Mouse (Mus musculus) lung, adult 2 months (tissue): Measurements from ENCODE around the gene Ydjc. TPM values are rescaled to one million over a fixed set of nuclear protein-coding genes. Genes with fewer than 3 reads are reported as not detected.

ENCODE experiments used
- DNase-seq: peaks from one replicate; pipeline ENCODE4 v3.0.0; 2022
- H3K4me1 ChIP-seq: fragments of 200-500 bp; 2 replicates; pipeline ENCODE4 v1.6.1; 2011; ENCODE audit warnings: low read length; ENCODE audit not compliant: control insufficient read depth, insufficient read depth
- H3K4me3 ChIP-seq: fragments of 200-500 bp; replicated peaks from 2 replicates; pipeline ENCODE3; 2011; ENCODE audit warnings: low read depth, mild to moderate bottlenecking, control low read depth, low read length; ENCODE audit errors: extremely low read depth
- CTCF ChIP-seq: fragments of 200-500 bp; IDR thresholded peaks from 2 replicates; pipeline ENCODE4 v1.5.1; 2011; ENCODE audit warnings: mild to moderate bottlenecking, low read length, control low read depth; ENCODE audit not compliant: insufficient read depth
- POLR2A ChIP-seq: fragments of 200-500 bp; IDR thresholded peaks from 2 replicates; pipeline ENCODE4 v1.6.1; 2011; ENCODE audit warnings: low read depth, mild to moderate bottlenecking, control low read depth, low read length, borderline replicate concordance; ENCODE audit errors: extremely low read depth
- WGBS: fragments of 180-500 bp; shearing (Covaris S2); methylation state at CpG from one replicate; pipeline ENCODE4 v1.1.7; 2018; 5-methylcytosine and 5-hydroxymethylcytosine counted together
- polyA plus RNA-seq: library from polyadenylated mRNA; depleted of rRNA; stranded (reverse); fragments of >200 nt; gene quantifications from 2 replicates; pipeline ENCODE4 v1.2.3, GENCODE M21; 2012; rRNA removed

Gene Ydjc
- 5.7 and 6.2 TPM in 2 replicates for polyA plus RNA-seq

DNA sequence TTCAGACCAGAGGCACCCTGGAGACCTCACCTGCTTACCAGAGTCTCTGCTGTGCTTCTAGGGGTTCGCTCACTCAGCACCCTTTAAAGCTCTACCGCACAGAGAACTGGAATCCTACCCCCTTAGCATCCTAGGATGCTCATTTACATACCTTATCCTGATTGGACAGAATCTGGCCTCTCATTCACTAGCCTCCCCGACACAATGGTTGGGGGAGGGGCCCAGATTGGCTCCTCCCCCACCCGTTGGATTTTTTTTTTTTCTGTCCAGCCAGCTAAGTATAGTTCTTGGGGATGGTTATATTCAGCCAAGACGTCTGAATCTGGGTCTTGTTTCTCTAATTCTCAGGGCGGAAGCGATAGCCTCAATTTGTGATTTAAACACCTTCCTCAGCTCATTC is at the start of gene Ydjc:
Gene Ydjc (plus strand): TSS at position 283 of the 400 bp plus-strand sequence.
- Histone ChIP-seq H3K4me3 (no peak within 1 kb of the TSS), H3K4me1 (peaks cover 10% of the 10 kb centered on the region)
- WGBS, result 32% methylated on average over 7 of the region's 7 CpGs
- TF ChIP-seq CTCF, result no peak
- TF ChIP-seq POLR2A, result no peak
- DNase-seq, result no peak

DNA sequence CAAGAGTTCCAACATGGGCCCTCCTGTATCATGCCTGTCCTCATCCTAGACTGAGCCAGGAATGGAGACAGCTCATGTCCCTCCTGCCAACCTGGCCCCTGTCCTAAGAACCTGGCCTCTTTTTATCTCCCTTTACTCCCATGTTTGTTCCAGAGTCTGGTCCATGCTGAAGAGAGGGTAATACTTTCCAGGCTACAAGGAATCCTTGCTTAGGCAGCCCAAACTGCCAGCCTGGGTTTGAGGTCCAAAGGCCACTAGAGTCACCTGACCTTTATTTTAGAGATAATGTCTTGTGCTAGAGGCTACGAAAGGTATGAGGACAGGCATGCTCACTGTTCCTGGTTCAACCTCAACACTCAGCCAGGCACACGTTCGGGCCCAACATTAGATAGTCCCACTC is 47.5 kb upstream of the Ydjc start:
- no peak overlapping the region for H3K4me3 ChIP-seq
- 85% methylated on average over 3 of the region's 3 CpGs for WGBS
- no peak for DNase-seq
- no peak for TF ChIP-seq POLR2A
- no peak for TF ChIP-seq CTCF
- H3K4me1 ChIP-seq, result no peaks in the 10 kb centered on the region

DNA sequence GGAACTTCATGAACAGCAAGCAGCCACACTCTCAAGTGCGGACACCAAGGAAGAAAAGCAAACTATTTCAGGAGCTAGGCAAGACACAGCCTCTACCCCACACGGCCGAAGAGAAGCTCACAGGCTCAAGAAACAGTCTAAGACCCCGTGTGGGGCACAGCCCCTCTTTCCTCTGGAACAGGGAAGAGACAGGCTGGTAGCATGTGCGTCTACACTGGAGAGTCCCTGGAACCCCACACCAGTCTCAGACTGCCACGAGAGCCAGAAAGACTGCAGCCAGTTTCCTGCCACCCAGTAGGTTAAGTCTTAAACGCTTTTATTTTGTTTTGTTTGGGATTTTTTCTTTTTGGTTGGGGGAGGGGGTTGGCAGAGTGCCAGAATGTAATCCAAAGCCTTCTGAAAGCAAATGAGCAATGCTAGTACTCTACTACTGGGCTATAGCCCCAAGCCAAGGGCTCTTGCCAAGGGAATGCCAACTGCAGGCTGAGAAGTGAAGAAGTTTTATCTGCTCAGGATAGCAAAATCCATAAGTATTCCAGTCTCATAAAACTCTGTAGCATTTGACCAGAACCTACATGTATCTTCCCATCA is 41.7 kb upstream of the Ydjc start:
- peaks cover 2% of the 10 kb centered on the region; the same call in 1 of the 2 replicates for H3K4me1 ChIP-seq
- H3K4me3 ChIP-seq, result no peak overlapping the region
- TF ChIP-seq POLR2A, result no peak
- no peak for TF ChIP-seq CTCF
- WGBS, result 56% methylated on average over 7 of the region's 7 CpGs
- no peak for DNase-seq

DNA sequence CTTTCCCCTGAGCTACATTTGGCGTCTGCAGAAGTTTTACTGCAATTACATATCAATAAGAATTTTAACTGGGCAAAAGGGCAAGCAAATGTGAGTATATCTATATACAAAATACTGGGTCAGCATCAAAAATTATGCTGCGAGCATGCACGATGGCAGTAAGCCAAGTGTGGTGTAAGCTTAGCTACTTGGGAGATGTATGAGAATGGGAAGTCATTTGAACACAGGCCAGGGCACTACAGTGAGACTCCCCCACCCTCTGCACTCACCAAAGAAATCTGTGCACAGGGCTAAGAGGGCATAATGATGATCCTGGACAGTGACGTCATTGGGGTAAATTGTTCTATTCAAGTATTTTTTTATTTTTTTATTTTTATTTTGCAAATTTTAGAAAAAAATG is 39.8 kb upstream of the Ydjc start:
- no peak overlapping the region for H3K4me3 ChIP-seq
- 48% methylated on average over 4 of the region's 4 CpGs for WGBS
- peaks cover 2% of the 10 kb centered on the region; the same call in 1 of the 2 replicates for H3K4me1 ChIP-seq
- TF ChIP-seq POLR2A (no peak), CTCF (no peak)
- DNase-seq, result no peak

DNA sequence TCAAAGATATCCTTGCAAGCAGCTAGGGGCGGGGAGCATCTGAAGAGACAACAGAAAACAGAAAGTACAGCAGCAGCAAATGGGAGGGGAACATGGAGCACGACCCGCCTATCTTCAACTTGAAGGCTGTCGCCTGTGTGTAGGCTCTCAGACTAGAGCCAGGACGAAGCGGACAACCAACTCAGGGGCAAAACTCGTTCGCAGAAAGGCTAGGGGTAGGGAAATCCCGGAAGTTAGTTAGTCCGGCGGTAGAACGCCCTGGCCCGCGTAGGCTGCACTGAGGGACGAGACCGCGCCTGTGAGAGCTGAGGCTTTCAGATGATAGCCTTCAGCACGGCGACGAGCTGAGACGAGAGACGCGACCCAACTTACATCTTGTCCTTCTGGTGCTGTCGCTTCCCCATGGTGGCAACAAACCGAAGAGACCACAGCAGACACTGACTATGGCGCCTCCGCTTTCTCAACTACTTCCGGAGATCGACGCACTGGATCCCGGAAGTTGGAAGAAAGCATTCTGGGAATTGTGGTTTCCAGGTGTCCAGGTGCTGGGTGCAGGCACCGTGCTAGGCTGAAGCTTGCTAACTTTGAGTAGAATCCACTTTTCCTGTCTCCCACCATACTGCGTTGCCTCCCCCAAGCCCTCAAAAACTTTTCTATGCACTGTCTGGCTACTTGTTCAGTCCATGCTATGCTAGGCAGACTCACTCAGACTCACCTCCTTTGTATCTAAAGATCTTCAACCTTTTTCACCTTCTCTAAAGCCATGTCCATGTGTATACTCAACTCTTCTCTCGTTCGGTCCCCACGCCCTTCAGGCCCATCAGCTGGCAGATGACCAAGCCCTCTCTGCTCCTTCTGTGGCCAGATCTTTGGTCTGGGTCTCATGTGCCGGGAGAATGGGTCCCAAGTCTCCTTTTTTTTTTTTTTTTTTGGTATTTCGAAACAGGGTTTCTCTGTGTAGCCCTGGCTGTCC is 33.4 kb upstream of the Ydjc start, which contains the start of gene Ppil2:
Gene Ppil2 (minus strand): TSS at position 487 of the 973 bp plus-strand sequence.
- TF ChIP-seq POLR2A, result peak; percentile 95
- no peak for TF ChIP-seq CTCF
- Histone ChIP-seq H3K4me1 (peaks cover 3% of the 10 kb centered on the region), H3K4me3 (peak within 1 kb of the TSS; percentile 96)
- 6% methylated on average over 38 of the region's 38 CpGs for WGBS
- peak; percentile 60 for DNase-seq

DNA sequence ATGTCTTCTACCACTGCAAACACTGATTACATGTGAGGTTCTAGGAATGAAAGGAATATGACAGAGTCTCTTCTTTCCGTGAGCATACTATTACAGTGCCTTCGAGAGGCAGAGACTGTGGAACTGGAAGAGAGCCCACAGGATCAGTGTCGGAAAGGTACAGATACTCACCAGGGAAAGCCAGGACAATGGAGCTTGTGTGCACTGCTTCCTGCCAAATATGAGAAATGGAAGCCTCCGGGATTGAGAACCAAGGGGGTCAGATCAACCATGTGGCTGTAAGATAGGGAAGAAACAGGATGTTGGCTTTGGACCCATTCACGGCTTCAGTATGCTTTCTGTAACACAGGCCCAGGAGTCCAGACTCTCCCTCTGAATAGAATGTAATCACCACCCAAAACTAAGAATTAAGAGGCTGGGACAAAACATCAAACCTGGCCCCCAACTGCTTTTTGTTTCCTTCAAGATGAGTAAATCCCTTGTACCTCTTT is 27.1 kb upstream of the Ydjc start:
- no peak for DNase-seq
- Histone ChIP-seq H3K4me3 (no peak overlapping the region), H3K4me1 (no peaks in the 10 kb centered on the region)
- TF ChIP-seq CTCF, result no peak
- TF ChIP-seq POLR2A, result no peak
- WGBS, result 56% methylated on average over 5 of the region's 5 CpGs

DNA sequence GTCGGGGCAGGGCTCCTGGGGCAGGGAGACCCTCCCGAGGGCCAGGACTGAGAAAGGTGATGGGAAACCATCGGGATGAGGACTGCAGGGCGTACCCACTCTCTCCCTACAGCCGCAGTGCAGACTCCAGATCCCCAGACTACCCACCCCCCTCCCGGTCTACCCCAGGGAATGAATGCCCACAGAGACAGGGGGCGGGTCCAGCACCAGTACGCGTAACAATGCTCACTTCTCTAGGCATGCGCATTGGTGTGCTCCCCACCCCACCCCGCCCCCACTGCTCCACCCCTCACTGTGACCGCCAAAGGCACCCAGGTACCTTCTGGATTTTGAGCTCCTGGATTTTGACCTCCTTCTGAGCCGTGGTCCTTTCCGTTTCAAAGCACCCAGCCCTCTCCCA is 22.9 kb upstream of the Ydjc start:
- H3K4me3 ChIP-seq, result no peak overlapping the region
- TF ChIP-seq CTCF (no peak), POLR2A (no peak)
- 83% methylated on average over 14 of the region's 14 CpGs for WGBS
- DNase-seq, result no peak
- no peaks in the 10 kb centered on the region for H3K4me1 ChIP-seq

DNA sequence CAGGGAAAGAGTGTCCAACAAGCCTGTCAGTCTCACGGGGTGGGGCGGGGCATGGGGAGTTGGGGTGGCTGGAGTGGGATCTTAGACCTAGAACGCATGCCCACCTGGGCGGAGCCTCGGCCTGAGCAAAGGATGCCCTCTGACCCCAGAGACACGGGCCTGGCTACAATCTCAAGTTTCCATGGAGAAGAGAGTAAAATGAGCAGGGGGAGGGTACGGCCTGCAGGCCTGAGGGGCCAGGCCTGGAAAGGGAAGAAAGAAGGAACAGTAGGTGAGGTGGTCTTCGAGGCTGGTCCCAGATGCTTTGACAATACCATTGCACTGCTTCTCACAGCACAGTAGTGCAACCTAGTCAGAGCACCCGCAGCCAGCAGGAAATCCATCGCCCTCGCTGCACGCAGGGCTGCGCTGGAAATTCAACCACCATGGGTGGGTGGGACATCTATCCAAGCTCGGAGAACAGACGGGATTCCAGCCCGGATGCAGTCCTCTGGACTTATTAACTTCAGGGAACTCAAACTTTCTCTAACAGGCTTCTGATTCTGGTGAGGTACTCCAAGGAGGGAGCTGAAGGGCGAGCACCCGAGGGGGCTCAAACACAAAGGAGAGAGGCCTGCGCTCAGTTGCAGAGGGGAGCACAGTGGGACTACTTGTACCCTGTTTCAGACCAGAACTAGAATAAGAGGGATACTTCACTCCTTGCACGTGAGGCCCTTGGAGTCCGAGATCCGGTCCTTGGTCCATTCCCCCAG is 20.1 kb upstream of the Ydjc start:
- TF ChIP-seq CTCF (no peak), POLR2A (no peak)
- 25% methylated on average over 22 of the region's 22 CpGs for WGBS
- no peak overlapping the region for H3K4me3 ChIP-seq
- H3K4me1 ChIP-seq, result no peaks in the 10 kb centered on the region
- DNase-seq, result no peak
